Mouse (Mus musculus) adrenal gland, postnatal 0 days (tissue): ENCODE measurements around the gene Grk2. TPM values are rescaled to one million over a fixed set of nuclear protein-coding genes. Genes with fewer than 3 reads are reported as not detected.

Source experiments
- microRNA-seq: library from miRNA; unstranded; fragments of <30 nt; microRNA quantifications from one replicate; pipeline ENCODE4, GENCODE M21; 2016; ENCODE audit warnings: borderline replicate concordance; ENCODE audit not compliant: insufficient number of aligned reads
- polyA plus RNA-seq: library from polyadenylated mRNA; unstranded; fragments of >200 nt; fragmentation: Nextera tagmentation; extraction: Ambion mirVana; gene quantifications from 2 replicates; pipeline ENCODE4 v1.2.1, GENCODE M21; 2015

Gene Grk2
- polyA plus RNA-seq, result 11.0 and 11.6 TPM in 2 replicates

GRCm38 (mm10) chr19:4306190-4306577, at the start of gene Grk2:
Gene Grk2 (minus strand): TSS chr19:4306222.

GRCm38 (mm10) chr19:4282898-4283553, 23.0 kb downstream of the Grk2 start, which contains the start of gene Ankrd13d:
Gene Ankrd13d (minus strand): TSS chr19:4283137.

GRCm38 (mm10) chr19:4268566-4269361, 37.3 kb downstream of the Grk2 start, which contains the start of gene Ssh3:
Gene Ssh3 (minus strand): TSS chr19:4269180.

Small RNA genes lying within 50 kb of the gene (microRNA-seq; reads per million reads assigned to microRNA genes)
- gene Mir6985, result 1.1 reads per million

Other genes starting within 250 kb of the Grk2 start
- gene Gstp3, start 246.7 kb downstream of the Grk2 start, polyA plus RNA-seq, result 3.0 and 3.5 TPM in 2 replicates
- not detected in 2 replicates for gene Cabp2, start 224.6 kb downstream of the Grk2 start, polyA plus RNA-seq
- 66.6 and 102 TPM in 2 replicates for gene Cdk2ap2, start 209.0 kb downstream of the Grk2 start, polyA plus RNA-seq
- gene Pitpnm1, start 206.2 kb downstream of the Grk2 start, polyA plus RNA-seq, result 12.9 and 14.0 TPM in 2 replicates
- gene Aip, start 180.4 kb downstream of the Grk2 start, polyA plus RNA-seq, result 78.0 and 102 TPM in 2 replicates
- gene Gpr152, start 166.4 kb downstream of the Grk2 start, polyA plus RNA-seq, result not detected in 2 replicates
- gene Cabp4, start 162.2 kb downstream of the Grk2 start, polyA plus RNA-seq, result 0.03 and 0.06 TPM in 2 replicates
- 169 and 210 TPM in 2 replicates for gene Coro1b, start 157.6 kb downstream of the Grk2 start, polyA plus RNA-seq
- gene Ptprcap, start 152.6 kb downstream of the Grk2 start, polyA plus RNA-seq, result 2.5 and 4.9 TPM in 2 replicates
- 30.3 and 45.3 TPM in 2 replicates for gene Rps6kb2, start 142.9 kb downstream of the Grk2 start, polyA plus RNA-seq
- gene Carns1, start 130.7 kb downstream of the Grk2 start, polyA plus RNA-seq, result 3.3 and 4.0 TPM in 2 replicates
- gene Tbc1d10c, start 114.9 kb downstream of the Grk2 start, polyA plus RNA-seq, result 3.2 and 4.0 TPM in 2 replicates
- gene Ppp1ca, start 114.2 kb downstream of the Grk2 start, polyA plus RNA-seq, result 713 and 730 TPM in 2 replicates
- 11.1 and 14.0 TPM in 2 replicates for gene Rad9a, start 104.6 kb downstream of the Grk2 start, polyA plus RNA-seq
- gene Clcf1, start 92.0 kb downstream of the Grk2 start, polyA plus RNA-seq, result 3.1 and 4.0 TPM in 2 replicates
- not detected in 2 replicates for gene AC109138.7, start 91.9 kb downstream of the Grk2 start, polyA plus RNA-seq
- gene Pold4, start 74.3 kb downstream of the Grk2 start, polyA plus RNA-seq, result 63.7 and 66.1 TPM in 2 replicates
- gene Ssh3, start 37.0 kb downstream of the Grk2 start, polyA plus RNA-seq, result 10.8 and 19.7 TPM in 2 replicates
- 5.3 and 7.1 TPM in 2 replicates for gene Ankrd13d, start 23.1 kb downstream of the Grk2 start, polyA plus RNA-seq
- 22.5 and 28.7 TPM in 2 replicates for gene Kdm2a, start 92.1 kb upstream of the Grk2 start, polyA plus RNA-seq
- 46.9 and 47.7 TPM in 2 replicates for gene Rhod, start 133.2 kb upstream of the Grk2 start, polyA plus RNA-seq
- 5.9 and 13.5 TPM in 2 replicates for gene Syt12, start 171.2 kb upstream of the Grk2 start, polyA plus RNA-seq
- gene 2010003K11Rik, start 192.4 kb upstream of the Grk2 start, polyA plus RNA-seq, result 3.0 and 6.4 TPM in 2 replicates
- 49.5 and 120 TPM in 2 replicates for gene Pcx, start 204.2 kb upstream of the Grk2 start, polyA plus RNA-seq